Mouse (Mus musculus): ENCODE measurements around the gene Dnajb2.

DNA sequence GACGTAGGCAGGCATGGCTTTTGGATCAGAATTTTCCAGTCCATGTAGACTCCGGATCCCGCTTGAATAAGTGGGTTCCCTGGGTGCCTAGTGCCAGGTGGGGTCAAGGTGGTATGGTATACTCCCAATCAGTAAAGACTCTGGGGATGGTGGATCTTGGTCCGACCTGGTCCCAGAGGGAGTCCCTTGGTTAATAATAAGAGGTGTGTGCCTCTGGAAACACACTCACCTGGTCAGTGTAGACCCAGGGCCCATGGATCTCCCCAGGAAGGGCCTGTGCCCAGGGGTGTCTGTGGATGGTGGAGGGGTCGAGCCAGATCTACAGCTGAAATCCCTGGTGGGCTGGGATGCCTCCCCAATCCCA, 45.0 kb upstream of the Dnajb2 start:
- TF ChIP-seq CTCF (IDR thresholded peaks at IDR 0.05; ENCODE audit: low read depth) (no peak), EP300 (IDR thresholded peaks at IDR 0.05; ENCODE audit: low read depth) (no peak)
